Mouse (Mus musculus) heart, embryonic 16.5 days (tissue): Measurements from ENCODE around the gene Negr1. TPM values are rescaled to one million over a fixed set of nuclear protein-coding genes. Genes with fewer than 3 reads are reported as not detected.

Experiments used
- ATAC-seq: fragments of 200-750 bp; cut with Nextera tagmentation; replicated peaks from 2 replicates; pipeline ENCODE4 v1.8.0; 2017; ENCODE audit warnings: moderate number of reproducible peaks; ENCODE audit not compliant: insufficient read depth, low FRiP score; ENCODE audit errors: extremely low read depth
- H3K27ac ChIP-seq: fragments of 300-500 bp; sonication (generic); 2 replicates; pipeline ENCODE4 v1.5.1; 2014; ENCODE audit warnings: mild to moderate bottlenecking, low read length, control low read depth, moderate library complexity
- H3K27me3 ChIP-seq: fragments of 300-500 bp; sonication (generic); 2 replicates; pipeline ENCODE4 v1.6.1; 2014; ENCODE audit warnings: low read length, mixed read lengths; ENCODE audit not compliant: control insufficient read depth, insufficient read depth
- H3K36me3 ChIP-seq: fragments of 300-500 bp; sonication (generic); 2 replicates; pipeline ENCODE4 v1.6.1; 2014; ENCODE audit not compliant: control insufficient read depth, insufficient read depth
- H3K4me1 ChIP-seq: fragments of 300-500 bp; sonication (generic); 2 replicates; pipeline ENCODE4 v1.6.1; 2014; ENCODE audit warnings: low read length, mixed read lengths; ENCODE audit not compliant: control insufficient read depth, insufficient read depth
- H3K4me2 ChIP-seq: fragments of 300-500 bp; sonication (generic); 2 replicates; pipeline ENCODE4 v1.6.1; 2014; ENCODE audit warnings: low read depth, mild to moderate bottlenecking, control low read depth, low read length
- H3K4me3 ChIP-seq: fragments of 300-500 bp; sonication (generic); 2 replicates; pipeline ENCODE4 v1.5.1; 2014; ENCODE audit warnings: mild to moderate bottlenecking, control low read depth, low read length
- H3K9ac ChIP-seq: fragments of 300-500 bp; sonication (generic); 2 replicates; pipeline ENCODE4 v1.6.1; 2014; ENCODE audit warnings: low read length, control low read depth
- H3K9me3 ChIP-seq: fragments of 300-500 bp; sonication (generic); replicated peaks from 2 replicates; pipeline ENCODE4 v1.6.1; 2016; ENCODE audit warnings: low read length; ENCODE audit not compliant: control insufficient read depth
- WGBS: fragments of 180-500 bp; shearing (Covaris S2); extraction: QIAGEN DNeasy Blood & Tissue Kit; methylation state at CpG from one replicate; pipeline ENCODE4 v1.1.7; 2014; 5-methylcytosine and 5-hydroxymethylcytosine counted together
- polyA plus RNA-seq: library from polyadenylated mRNA; unstranded; fragments of >200 nt; fragmentation: Nextera tagmentation; extraction: Ambion mirVana; gene quantifications from 2 replicates; pipeline ENCODE4 v1.2.1, GENCODE M21; 2015

The Negr1 gene
- polyA plus RNA-seq, 1 experiment from 2014 or later: 1.2 TPM

GRCm38 (mm10) chr3:157224920-157225319 is 663.3 kb downstream of the Negr1 start:
- no peak overlapping the region for H3K27ac ChIP-seq
- H3K36me3 ChIP-seq: no peaks in the 10 kb centered on the region
- H3K9ac ChIP-seq: no peak overlapping the region
- no peak for ATAC-seq
- no peak overlapping the region for H3K4me2 ChIP-seq
- no peaks in the 10 kb centered on the region for H3K4me1 ChIP-seq
- no peaks in the 10 kb centered on the region for H3K9me3 ChIP-seq
- whole genome bisulfite sequencing: 67% methylated on average over 4 of the region's 4 CpGs
- H3K27me3 ChIP-seq: no peaks in the 10 kb centered on the region
- no peak overlapping the region for H3K4me3 ChIP-seq

DNA sequence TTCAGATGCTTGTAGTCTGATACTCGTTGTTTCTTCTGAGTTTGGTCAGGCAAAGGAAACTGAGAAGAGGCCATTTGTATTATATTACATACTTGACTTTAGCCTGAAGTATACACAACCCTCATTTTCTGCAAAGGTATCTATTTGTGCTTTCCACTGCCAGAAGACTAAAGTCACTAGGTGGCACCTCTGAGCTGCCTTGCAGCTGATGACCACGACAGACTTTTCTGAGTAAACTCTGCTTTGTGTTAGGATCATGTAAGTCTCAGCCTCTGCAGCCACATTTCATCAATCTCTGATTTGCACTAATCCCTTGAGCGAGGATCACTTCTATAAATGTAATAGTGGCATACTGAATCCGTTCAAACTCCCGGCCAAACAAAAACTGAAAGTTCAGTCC is 671.1 kb downstream of the Negr1 start:
- Histone ChIP-seq H3K27me3 (no peaks in the 10 kb centered on the region), H3K9ac (no peak overlapping the region), H3K4me2 (peak overlapping the region; percentile 34), H3K4me1 (no peaks in the 10 kb centered on the region), H3K36me3 (no peaks in the 10 kb centered on the region), H3K4me3 (0 out of 2 replicates have a peak overlapping the region, but pooled peaks have one; percentile 12), H3K27ac (no peak overlapping the region), H3K9me3 (no peaks in the 10 kb centered on the region)
- 26% methylated on average over 5 of the region's 5 CpGs for WGBS
- no peak for ATAC-seq

- Histone ChIP-seq H3K27me3 (no peaks in the 10 kb centered on the region), H3K4me1 (no peaks in the 10 kb centered on the region), H3K9me3 (no peaks in the 10 kb centered on the region), H3K4me2 (no peak overlapping the region), H3K36me3 (no peaks in the 10 kb centered on the region), H3K9ac (no peak overlapping the region), H3K4me3 (no peak overlapping the region), H3K27ac (no peak overlapping the region)
- ATAC-seq: no peak
- WGBS: 81% methylated on average over 1 of the region's 1 CpGs
These were observed 678.6 kb downstream of the Negr1 start for GRCm38 (mm10) chr3:157240240-157240639.

DNA sequence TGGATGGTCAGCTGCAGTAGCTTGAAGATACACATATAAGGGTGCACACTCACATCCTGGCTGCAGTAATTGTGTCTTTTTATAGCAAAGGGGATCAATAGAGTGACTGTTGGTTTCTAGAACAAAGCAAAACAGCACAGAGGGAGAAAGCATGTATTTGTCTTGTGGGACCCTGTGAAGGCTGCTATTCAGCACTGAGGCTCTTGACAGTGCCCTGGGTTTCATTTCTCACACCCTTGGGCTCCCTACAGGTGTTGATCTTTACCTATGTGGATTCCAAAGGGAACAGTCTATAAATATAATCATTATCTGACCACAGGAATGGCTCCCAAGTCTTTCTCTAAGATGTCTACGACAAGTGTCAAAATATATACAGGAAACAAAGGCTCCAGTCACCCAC is 693.9 kb downstream of the Negr1 start:
- H3K27ac ChIP-seq: no peak overlapping the region

DNA sequence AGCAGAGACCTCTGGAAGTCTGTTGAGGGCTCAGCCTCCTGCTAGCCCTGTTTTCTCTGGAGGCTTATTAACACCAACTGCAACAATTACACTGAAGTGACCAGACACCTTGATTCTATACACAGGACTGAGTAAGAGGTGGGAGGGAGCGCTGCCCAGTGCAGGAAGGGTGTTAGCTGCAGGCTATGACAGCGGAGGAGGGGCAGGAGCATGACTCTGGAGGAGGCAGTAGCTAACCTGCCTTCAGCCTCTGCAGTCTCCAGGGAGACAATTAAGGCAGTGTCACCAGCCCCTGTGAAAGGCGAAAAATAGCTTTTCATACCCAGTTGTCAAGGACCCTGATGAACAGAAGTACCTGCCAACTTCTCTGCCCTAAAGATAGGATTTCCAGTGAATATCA is 694.3 kb downstream of the Negr1 start:
- H3K4me1 ChIP-seq: no peaks in the 10 kb centered on the region; the same call in 1 of the 2 replicates
- H3K36me3 ChIP-seq: no peaks in the 10 kb centered on the region
- H3K9me3 ChIP-seq: no peaks in the 10 kb centered on the region
- no peak overlapping the region for H3K9ac ChIP-seq
- H3K27ac ChIP-seq: no peak overlapping the region
- WGBS: 21% methylated on average over 3 of the region's 3 CpGs
- H3K4me2 ChIP-seq: no peak overlapping the region
- no peak for ATAC-seq
- no peak overlapping the region for H3K4me3 ChIP-seq
- no peaks in the 10 kb centered on the region for H3K27me3 ChIP-seq

More for the DNA sequence above, 693.9 kb downstream of the Negr1 start:
- no peaks in the 10 kb centered on the region for H3K9me3 ChIP-seq
- ATAC-seq: no peak
- H3K4me1 ChIP-seq: no peaks in the 10 kb centered on the region; the same call in 1 of the 2 replicates
- 16% methylated on average over 1 of the region's 1 CpGs for WGBS
- H3K4me2 ChIP-seq: no peak overlapping the region
- H3K4me3 ChIP-seq: no peak overlapping the region
- no peaks in the 10 kb centered on the region for H3K36me3 ChIP-seq
- H3K9ac ChIP-seq: no peak overlapping the region
- no peaks in the 10 kb centered on the region for H3K27me3 ChIP-seq

- Histone ChIP-seq H3K9ac (no peak overlapping the region), H3K9me3 (no peaks in the 10 kb centered on the region), H3K36me3 (no peaks in the 10 kb centered on the region), H3K27ac (no peak overlapping the region), H3K4me1 (no peaks in the 10 kb centered on the region), H3K27me3 (no peaks in the 10 kb centered on the region), H3K4me2 (no peak overlapping the region), H3K4me3 (no peak overlapping the region)
- ATAC-seq: no peak
- WGBS: 64% methylated on average over 4 of the region's 4 CpGs
These were observed 707.1 kb downstream of the Negr1 start for GRCm38 (mm10) chr3:157268742-157269141.

DNA sequence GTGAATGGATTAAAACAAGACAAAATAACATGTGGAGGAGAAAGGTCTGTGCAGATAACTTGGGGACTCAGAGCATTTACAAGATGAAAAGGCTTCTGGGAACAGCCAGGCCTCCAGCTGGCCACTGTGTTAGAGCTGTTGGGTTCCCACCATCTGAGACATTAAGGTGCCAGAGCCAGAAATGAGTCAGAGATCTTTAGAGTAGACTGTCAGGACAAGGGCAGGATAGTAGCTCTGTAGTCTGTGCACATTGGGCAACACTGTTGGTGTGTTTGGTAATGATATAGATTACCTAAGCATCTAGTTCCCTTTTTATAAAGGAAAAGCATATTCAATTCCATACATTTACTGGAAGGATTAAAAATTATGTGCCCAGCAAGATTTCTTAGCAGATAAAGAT is 710.8 kb downstream of the Negr1 start:
- Histone ChIP-seq H3K4me3 (no peak overlapping the region), H3K36me3 (no peaks in the 10 kb centered on the region), H3K4me2 (no peak overlapping the region), H3K4me1 (no peaks in the 10 kb centered on the region), H3K9me3 (no peaks in the 10 kb centered on the region), H3K9ac (no peak overlapping the region), H3K27ac (no peak overlapping the region), H3K27me3 (no peaks in the 10 kb centered on the region)
- ATAC-seq: no peak

- H3K4me1 ChIP-seq: no peaks in the 10 kb centered on the region
- H3K4me3 ChIP-seq: no peak overlapping the region
- no peaks in the 10 kb centered on the region for H3K27me3 ChIP-seq
- 86% methylated on average over 1 of the region's 1 CpGs for WGBS
- no peak for ATAC-seq
- no peak overlapping the region for H3K9ac ChIP-seq
- no peak overlapping the region for H3K4me2 ChIP-seq
- no peak overlapping the region for H3K27ac ChIP-seq
- H3K36me3 ChIP-seq: no peaks in the 10 kb centered on the region
- H3K9me3 ChIP-seq: no peaks in the 10 kb centered on the region
These were observed 712.5 kb downstream of the Negr1 start for GRCm38 (mm10) chr3:157274143-157274542.

DNA sequence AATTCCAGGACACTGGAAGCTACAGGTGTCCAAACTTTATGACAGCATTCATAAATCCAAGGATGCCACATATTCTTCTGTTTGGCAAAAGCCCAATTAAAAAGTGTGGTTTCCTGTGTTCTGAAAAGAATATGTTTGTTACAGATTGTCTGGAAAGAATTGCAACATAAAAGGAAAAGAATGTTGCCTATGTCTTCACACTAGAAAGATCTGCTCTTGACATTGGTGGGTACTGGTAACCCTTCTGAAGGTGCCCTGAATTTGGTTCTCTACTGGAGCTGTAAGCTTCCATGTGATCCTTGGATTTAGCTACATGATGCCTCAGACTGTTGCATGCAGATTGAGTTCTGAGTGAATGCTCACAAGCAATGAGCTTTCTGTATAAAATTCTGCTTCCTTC is 718.1 kb downstream of the Negr1 start:
- H3K4me2 ChIP-seq: no peak overlapping the region
- no peaks in the 10 kb centered on the region for H3K36me3 ChIP-seq
- no peaks in the 10 kb centered on the region for H3K4me1 ChIP-seq
- H3K4me3 ChIP-seq: no peak overlapping the region
- H3K27ac ChIP-seq: no peak overlapping the region
- no peak for ATAC-seq
- H3K9me3 ChIP-seq: no peaks in the 10 kb centered on the region
- H3K9ac ChIP-seq: no peak overlapping the region
- no peaks in the 10 kb centered on the region for H3K27me3 ChIP-seq

DNA sequence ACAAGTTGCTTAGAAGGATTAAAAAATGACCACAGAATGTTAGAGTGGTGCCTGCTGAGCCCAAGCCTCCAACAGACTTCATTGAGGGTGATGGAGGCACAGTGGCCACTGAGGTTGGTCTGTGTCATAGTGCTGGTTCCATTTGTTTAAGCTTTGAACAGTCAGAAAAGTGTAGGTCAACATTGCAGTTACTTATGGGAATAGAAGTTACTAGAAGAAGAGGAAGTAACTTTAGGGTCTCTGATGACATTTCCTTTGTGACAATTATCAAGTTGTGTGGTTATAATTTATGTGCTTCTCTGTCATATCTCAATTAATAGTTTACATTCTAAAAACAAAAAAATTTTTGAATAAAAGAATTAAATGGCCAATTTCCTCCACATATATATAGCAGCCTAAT is 719.7 kb downstream of the Negr1 start:
- H3K9me3 ChIP-seq: no peaks in the 10 kb centered on the region
- ATAC-seq: no peak
- H3K4me2 ChIP-seq: no peak overlapping the region

More for the DNA sequence above, 719.7 kb downstream of the Negr1 start:
- H3K27me3 ChIP-seq: no peaks in the 10 kb centered on the region
- no peak overlapping the region for H3K4me3 ChIP-seq
- H3K27ac ChIP-seq: no peak overlapping the region
- H3K4me1 ChIP-seq: no peaks in the 10 kb centered on the region
- H3K9ac ChIP-seq: no peak overlapping the region
- H3K36me3 ChIP-seq: no peaks in the 10 kb centered on the region
